Mouse (Mus musculus): Measurements from ENCODE around the gene Top2a. TPM values are rescaled to one million over a fixed set of nuclear protein-coding genes. Genes with fewer than 3 reads are reported as not detected.
A peak's percentile ranks its signal among the peaks of the same experiment; 100 is the strongest.

Gene Top2a
- polyA plus RNA-seq, 1 experiment from 2014 or later, result 431 TPM

DNA sequence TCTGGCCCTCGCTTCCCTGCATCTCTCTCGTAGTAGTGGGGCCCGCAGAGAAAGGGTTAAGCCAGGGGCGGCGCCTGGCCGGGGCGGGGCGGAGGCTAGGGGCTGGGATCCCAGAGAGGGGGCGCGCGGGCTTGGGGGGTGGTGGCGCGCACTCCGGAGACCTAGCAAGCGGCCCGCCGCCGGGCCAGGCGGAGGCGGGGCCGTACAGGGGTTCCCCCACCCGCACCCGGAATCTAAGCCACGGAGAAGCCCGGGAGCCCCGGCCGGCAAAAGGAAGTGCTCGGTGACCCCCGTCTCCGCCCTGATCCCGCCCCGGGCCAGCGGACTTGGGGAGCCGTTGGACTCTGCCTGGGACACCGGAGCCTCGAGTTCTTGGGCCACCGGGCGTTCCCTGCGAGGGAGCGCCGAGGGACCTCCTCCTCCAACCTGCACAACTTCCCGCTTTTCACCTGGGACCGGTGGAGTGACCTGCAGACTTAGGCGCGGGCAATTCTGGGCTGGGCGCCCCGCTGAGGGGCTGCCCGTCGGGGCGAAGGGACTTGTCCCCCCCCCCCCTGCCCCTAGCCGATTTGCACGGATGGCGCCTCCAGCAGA lies 63.6 kb downstream of the Top2a start:
- H3K27me3 ChIP-seq (ENCODE audit: control insufficient read depth, insufficient read depth, low read length), result peaks cover 26% of the 10 kb centered on the region
- H3K27ac ChIP-seq (ENCODE audit: low read depth, low read length), result no peak overlapping the region
- H3K9me3 ChIP-seq (ENCODE audit: control insufficient read depth, low read length), result no peaks in the 10 kb centered on the region
- H3K4me2 ChIP-seq, result peak overlapping the region; percentile 100
- 0% methylated on average over 46 of the region's 53 CpGs for WGBS
- peak overlapping the region; percentile 70 for H3K9ac ChIP-seq (ENCODE audit: low read length)
- DNase-seq (ENCODE audit: low spot score, missing footprints) (peak; percentile 96), ATAC-seq (ENCODE audit: low FRiP score) (peak; percentile 13; the same call in 1 of the 2 replicates)
- H3K4me3 ChIP-seq (ENCODE audit: low read depth, low read length), result peak overlapping the region; percentile 62
- H3K36me3 ChIP-seq (ENCODE audit: control insufficient read depth, insufficient read depth, low read length), result no peaks in the 10 kb centered on the region
- H3K4me1 ChIP-seq (ENCODE audit: control insufficient read depth, insufficient read depth, low read length), result peaks cover 64% of the 10 kb centered on the region

DNA sequence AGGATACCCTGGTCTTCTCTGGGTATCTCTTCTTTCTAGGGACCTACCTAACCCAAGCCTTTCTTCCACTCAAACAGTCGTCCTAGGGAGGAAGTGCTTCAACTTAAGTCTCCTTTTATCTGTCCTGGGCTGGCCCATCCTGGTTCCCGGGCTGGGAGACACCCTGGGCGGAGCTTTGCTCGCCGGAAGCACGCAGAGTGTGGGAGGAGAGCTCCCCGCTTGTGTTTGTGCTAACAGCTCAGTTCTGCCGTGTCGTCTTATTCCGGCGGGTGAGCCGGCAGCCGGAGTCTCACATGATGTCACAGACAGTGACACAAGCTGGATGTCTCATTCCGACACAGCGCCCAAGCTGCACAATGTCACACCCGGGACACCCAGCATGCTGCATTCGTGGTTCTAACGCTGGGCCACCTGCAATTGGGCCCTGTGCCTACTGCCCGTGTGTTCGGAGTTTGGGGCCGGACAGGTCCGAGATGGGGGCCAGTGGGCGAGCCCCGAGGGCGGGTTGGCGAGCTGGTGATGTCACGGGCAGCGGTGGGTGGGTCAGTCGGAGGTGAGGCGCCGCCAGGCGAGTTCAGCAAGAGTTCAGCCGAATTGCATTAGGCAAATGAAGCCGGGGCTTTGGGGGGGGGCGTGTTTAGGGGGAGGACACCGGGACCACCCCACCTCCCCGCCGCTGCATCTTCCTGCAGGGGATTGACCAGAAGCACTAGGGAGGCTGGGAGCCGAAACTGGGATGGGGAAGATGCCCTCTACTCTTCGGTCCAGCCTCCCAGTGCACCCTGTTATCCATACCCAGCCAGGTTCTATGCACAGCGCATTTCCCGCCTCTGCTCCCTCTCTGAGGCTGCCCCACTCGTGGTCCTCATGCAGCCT lies 64.3 kb downstream of the Top2a start:
- Histone ChIP-seq H3K9me3 (ENCODE audit: control insufficient read depth, low read length) (no peaks in the 10 kb centered on the region), H3K9ac (ENCODE audit: low read length) (peak overlapping the region; percentile 70), H3K27ac (ENCODE audit: low read depth, low read length) (no peak overlapping the region), H3K4me1 (ENCODE audit: control insufficient read depth, insufficient read depth, low read length) (peaks cover 64% of the 10 kb centered on the region), H3K4me2 (peak overlapping the region; percentile 100), H3K4me3 (ENCODE audit: low read depth, low read length) (peak overlapping the region; percentile 62), H3K36me3 (ENCODE audit: control insufficient read depth, insufficient read depth, low read length) (no peaks in the 10 kb centered on the region), H3K27me3 (ENCODE audit: control insufficient read depth, insufficient read depth, low read length) (peaks cover 26% of the 10 kb centered on the region)
- WGBS, result under 1% methylated on average over 42 of the region's 43 CpGs
- ATAC-seq (ENCODE audit: low FRiP score), result peak; percentile 46
- peak; percentile 92 for DNase-seq (ENCODE audit: low spot score, missing footprints)

DNA sequence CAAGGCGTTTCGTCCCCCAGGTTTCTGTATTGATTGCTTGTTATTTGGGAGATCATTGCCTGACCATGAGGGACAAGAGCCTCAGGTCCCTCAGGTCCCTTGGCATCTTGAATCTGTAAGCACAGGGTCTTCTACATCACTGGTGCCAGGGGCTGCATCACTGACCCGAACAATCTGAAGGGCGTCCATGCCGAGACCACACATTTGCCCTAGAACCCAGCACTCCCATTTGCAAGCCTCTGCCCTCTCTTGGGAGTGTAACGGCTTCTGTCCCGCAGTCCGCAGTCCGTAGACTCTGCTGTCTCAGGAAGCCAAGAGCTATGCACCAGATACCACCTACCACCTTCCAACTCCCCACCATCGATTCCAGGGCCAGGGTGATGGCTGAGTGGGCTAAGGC lies 67.6 kb downstream of the Top2a start:
- H3K9me3 ChIP-seq (ENCODE audit: control insufficient read depth, low read length), result no peaks in the 10 kb centered on the region
- H3K4me2 ChIP-seq, result no peak overlapping the region
- H3K36me3 ChIP-seq (ENCODE audit: control insufficient read depth, insufficient read depth, low read length), result no peaks in the 10 kb centered on the region
- H3K27ac ChIP-seq (ENCODE audit: low read depth, low read length), result no peak overlapping the region
- H3K4me3 ChIP-seq (ENCODE audit: low read depth, low read length), result no peak overlapping the region
- ATAC-seq (ENCODE audit: low FRiP score) (no peak), DNase-seq (ENCODE audit: low spot score, missing footprints) (no peak)
- H3K27me3 ChIP-seq (ENCODE audit: control insufficient read depth, insufficient read depth, low read length), result peaks cover 8% of the 10 kb centered on the region
- H3K4me1 ChIP-seq (ENCODE audit: control insufficient read depth, insufficient read depth, low read length), result peaks cover 46% of the 10 kb centered on the region
- no peak overlapping the region for H3K9ac ChIP-seq (ENCODE audit: low read length)
- 87% methylated on average over 8 of the region's 10 CpGs for WGBS

DNA sequence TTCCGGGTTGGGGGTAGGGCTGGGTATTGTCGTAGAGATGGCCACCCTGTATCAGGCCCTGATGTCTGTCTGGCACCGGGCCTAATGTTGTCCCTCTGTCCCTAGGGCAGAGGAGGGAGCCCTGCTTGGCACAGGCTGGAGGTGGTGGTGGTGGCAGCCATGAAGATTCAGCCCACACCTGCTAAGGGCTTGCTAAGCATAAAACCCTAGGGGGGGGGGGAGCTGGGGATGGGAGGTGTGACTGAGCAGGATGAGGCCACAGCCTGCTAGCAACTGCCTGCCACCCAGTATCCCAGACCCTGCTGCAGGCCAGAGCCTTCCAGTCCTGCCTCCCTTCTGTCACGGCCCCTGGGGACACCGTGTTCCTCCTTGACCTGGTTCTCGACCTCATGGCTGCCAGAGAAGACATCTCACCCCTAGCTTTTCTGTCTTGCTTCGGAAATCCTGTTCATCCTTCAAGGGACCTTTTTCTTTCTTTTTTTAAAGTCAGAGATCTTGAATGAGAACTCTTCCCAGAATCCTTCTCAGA lies 68.2 kb downstream of the Top2a start:
- Histone ChIP-seq H3K9me3 (ENCODE audit: control insufficient read depth, low read length) (no peaks in the 10 kb centered on the region), H3K4me1 (ENCODE audit: control insufficient read depth, insufficient read depth, low read length) (peaks cover 40% of the 10 kb centered on the region), H3K27me3 (ENCODE audit: control insufficient read depth, insufficient read depth, low read length) (peaks cover 2% of the 10 kb centered on the region; the same call in 1 of the 2 replicates), H3K4me3 (ENCODE audit: low read depth, low read length) (no peak overlapping the region), H3K9ac (ENCODE audit: low read length) (no peak overlapping the region), H3K36me3 (ENCODE audit: control insufficient read depth, insufficient read depth, low read length) (no peaks in the 10 kb centered on the region), H3K4me2 (no peak overlapping the region), H3K27ac (ENCODE audit: low read depth, low read length) (no peak overlapping the region)
- 37% methylated on average over 7 of the region's 7 CpGs for WGBS
- DNase-seq (ENCODE audit: low spot score, missing footprints) (no peak), ATAC-seq (ENCODE audit: low FRiP score) (no peak)

DNA sequence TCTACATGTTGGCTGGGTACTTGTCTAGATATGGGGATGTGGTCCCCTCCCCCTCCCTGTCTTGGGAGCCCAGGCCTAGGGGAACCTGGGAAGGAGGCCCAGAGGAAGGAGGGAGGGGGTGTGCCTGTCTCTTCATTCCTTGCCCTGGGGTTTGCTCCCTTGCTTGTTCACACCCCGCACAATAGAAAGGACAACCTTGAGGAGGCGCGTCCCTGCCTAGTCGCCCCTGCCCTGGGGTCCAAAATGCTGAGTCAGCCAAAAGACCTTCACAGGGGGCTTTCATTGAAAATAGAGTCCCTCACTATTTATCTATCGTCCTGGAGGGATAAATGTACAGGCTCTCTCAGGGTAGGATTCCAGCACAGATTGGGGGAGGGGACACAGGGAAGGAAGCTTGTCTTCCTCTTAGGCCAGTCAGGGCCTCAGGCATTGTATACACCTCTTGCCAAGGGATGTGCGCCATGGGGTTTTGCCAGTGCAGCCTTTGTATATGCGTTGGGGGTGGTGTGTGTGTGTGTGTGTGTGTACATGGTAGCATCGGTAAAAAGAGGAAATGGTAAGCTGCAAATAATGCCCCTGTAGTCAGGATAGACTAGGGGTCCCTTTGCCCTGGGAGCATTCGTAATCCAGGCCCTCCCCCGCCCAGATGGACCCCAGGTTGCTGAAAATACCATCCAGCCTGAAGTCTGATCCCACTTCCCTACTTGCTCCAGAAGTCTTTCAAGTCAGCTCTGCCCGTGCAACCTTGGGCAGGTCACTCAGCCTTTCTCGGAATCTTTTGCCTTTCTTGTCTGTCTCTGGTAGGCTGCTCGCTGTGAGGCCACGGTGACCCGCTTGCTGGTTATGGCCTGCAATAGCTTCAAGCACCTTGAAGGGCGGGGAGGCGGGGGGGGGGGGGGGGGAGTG lies 68.9 kb downstream of the Top2a start:
- H3K9ac ChIP-seq (ENCODE audit: low read length), result peak overlapping the region; percentile 30; the same call in 1 of the 2 replicates
- H3K4me3 ChIP-seq (ENCODE audit: low read depth, low read length), result no peak overlapping the region
- peaks cover 37% of the 10 kb centered on the region for H3K4me1 ChIP-seq (ENCODE audit: control insufficient read depth, insufficient read depth, low read length)
- 17% methylated on average over 16 of the region's 17 CpGs for WGBS
- DNase-seq (ENCODE audit: low spot score, missing footprints), result no peak
- no peak overlapping the region; the same call in 1 of the 2 replicates for H3K4me2 ChIP-seq
- H3K36me3 ChIP-seq (ENCODE audit: control insufficient read depth, insufficient read depth, low read length), result no peaks in the 10 kb centered on the region
- no peaks in the 10 kb centered on the region for H3K9me3 ChIP-seq (ENCODE audit: control insufficient read depth, low read length)
- no peaks in the 10 kb centered on the region for H3K27me3 ChIP-seq (ENCODE audit: control insufficient read depth, insufficient read depth, low read length)
- ATAC-seq (ENCODE audit: low FRiP score), result 0 out of 2 replicates have a peak, but pooled peaks have one; percentile 29
- H3K27ac ChIP-seq (ENCODE audit: low read depth, low read length), result peak overlapping the region; percentile 57; the same call in 1 of the 2 replicates

DNA sequence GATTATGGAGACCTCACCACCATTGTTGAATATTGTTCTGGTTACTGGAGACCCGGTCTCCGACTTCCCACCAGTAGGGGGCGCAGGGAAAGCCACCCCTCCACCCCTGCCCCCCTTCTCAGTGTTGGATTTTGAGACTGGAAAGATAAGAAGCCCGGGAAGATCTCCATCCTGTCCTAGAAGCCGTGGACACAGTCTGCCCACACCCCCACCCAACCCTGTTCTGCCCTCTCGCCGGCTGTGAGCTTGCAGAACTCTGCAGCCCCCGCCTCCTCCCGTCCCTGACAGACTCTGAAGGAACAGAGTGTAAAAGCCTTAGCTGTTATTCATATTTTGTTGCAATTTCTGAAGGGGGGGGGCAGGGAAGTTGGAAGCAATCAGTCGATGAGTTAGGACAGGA lies 69.6 kb downstream of the Top2a start:
- Histone ChIP-seq H3K9ac (ENCODE audit: low read length) (peak overlapping the region; percentile 30; the same call in 1 of the 2 replicates), H3K4me1 (ENCODE audit: control insufficient read depth, insufficient read depth, low read length) (peaks cover 31% of the 10 kb centered on the region), H3K4me2 (peak overlapping the region; percentile 27; the same call in 1 of the 2 replicates), H3K36me3 (ENCODE audit: control insufficient read depth, insufficient read depth, low read length) (no peaks in the 10 kb centered on the region), H3K9me3 (ENCODE audit: control insufficient read depth, low read length) (no peaks in the 10 kb centered on the region), H3K27me3 (ENCODE audit: control insufficient read depth, insufficient read depth, low read length) (no peaks in the 10 kb centered on the region), H3K4me3 (ENCODE audit: low read depth, low read length) (no peak overlapping the region), H3K27ac (ENCODE audit: low read depth, low read length) (no peak overlapping the region; the same call in 1 of the 2 replicates)
- DNase-seq (ENCODE audit: low spot score, missing footprints) (peak; percentile 97), ATAC-seq (ENCODE audit: low FRiP score) (peak; percentile 70)
- 8% methylated on average over 10 of the region's 10 CpGs for WGBS

DNA sequence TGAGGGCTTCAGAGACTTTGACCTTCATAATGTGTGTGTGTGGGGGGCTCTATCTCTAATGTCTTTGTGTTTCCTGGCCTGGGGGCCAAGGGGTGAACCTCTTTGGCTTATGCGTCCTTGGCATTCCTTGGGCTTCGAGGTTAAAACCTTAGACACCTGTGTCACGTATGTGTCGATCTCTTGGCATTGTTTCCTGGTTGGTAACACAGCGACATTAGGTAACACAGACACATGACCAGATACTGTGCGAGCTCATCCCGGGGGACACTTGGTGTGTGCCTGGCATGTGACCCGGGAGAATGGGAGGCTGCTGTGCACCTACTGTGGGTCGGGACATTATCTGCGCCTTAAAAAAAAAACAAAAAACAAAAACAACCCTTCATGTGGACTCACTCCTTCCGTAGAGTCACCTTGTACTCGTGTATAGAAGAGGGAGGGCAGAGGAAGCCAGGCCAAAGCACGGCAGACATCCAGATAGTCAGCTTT lies 70.1 kb downstream of the Top2a start:
- Histone ChIP-seq H3K36me3 (ENCODE audit: control insufficient read depth, insufficient read depth, low read length) (no peaks in the 10 kb centered on the region), H3K9me3 (ENCODE audit: control insufficient read depth, low read length) (no peaks in the 10 kb centered on the region), H3K4me1 (ENCODE audit: control insufficient read depth, insufficient read depth, low read length) (peaks cover 26% of the 10 kb centered on the region), H3K9ac (ENCODE audit: low read length) (peak overlapping the region; percentile 9; the same call in 1 of the 2 replicates), H3K27ac (ENCODE audit: low read depth, low read length) (no peak overlapping the region; the same call in 1 of the 2 replicates), H3K4me2 (peak overlapping the region; percentile 27; the same call in 1 of the 2 replicates), H3K27me3 (ENCODE audit: control insufficient read depth, insufficient read depth, low read length) (no peaks in the 10 kb centered on the region), H3K4me3 (ENCODE audit: low read depth, low read length) (no peak overlapping the region)
- no peak for DNase-seq (ENCODE audit: low spot score, missing footprints)
- 31% methylated on average over 13 of the region's 13 CpGs for WGBS
- ATAC-seq (ENCODE audit: low FRiP score), result peak; percentile 14; the same call in 1 of the 2 replicates

DNA sequence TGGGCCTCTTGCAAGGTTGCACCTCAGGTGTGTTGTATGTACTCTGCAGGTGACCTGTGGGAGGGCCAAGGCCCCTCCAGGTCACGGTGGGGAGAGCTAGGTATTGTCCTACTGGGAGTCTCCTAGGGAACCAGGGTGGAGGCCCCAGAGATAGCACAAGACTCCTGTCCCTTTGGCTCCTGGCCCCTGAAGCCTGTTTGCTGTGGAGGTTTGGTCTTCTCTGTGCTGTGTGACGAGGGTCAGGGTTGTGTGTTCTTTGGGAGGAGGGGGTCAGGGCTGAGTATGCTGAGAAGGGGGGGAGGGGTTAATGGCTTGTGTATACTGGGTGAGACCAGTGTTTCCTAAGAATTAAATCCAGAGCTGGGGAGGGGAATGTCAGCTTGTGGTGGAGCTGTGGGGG lies 70.6 kb downstream of the Top2a start:
- ATAC-seq (ENCODE audit: low FRiP score), result peak; percentile 52; the same call in 1 of the 2 replicates
- Histone ChIP-seq H3K9ac (ENCODE audit: low read length) (no peak overlapping the region), H3K4me1 (ENCODE audit: control insufficient read depth, insufficient read depth, low read length) (peaks cover 26% of the 10 kb centered on the region), H3K4me3 (ENCODE audit: low read depth, low read length) (no peak overlapping the region), H3K4me2 (no peak overlapping the region), H3K27me3 (ENCODE audit: control insufficient read depth, insufficient read depth, low read length) (no peaks in the 10 kb centered on the region), H3K9me3 (ENCODE audit: control insufficient read depth, low read length) (no peaks in the 10 kb centered on the region), H3K27ac (ENCODE audit: low read depth, low read length) (no peak overlapping the region), H3K36me3 (ENCODE audit: control insufficient read depth, insufficient read depth, low read length) (no peaks in the 10 kb centered on the region)
- WGBS, result 5% methylated on average over 2 of the region's 2 CpGs
- no peak for DNase-seq (ENCODE audit: low spot score, missing footprints)

Measured in midbrain, embryonic 11.5 days (tissue).